Mouse (Mus musculus) testis, adult 2 months (tissue): ENCODE measurements at regions not wholly inside any gene's neighbourhood (a gene's known extent, or its start where the extent isn't known, plus 50 kb on each side); places are given as distances from the start of the nearest gene placed in this dataset.

ENCODE experiments used
- H3K27ac ChIP-seq: fragments of 200-500 bp; 2 replicates; pipeline ENCODE4 v1.5.1; 2012; ENCODE audit warnings: low read depth, low read length; ENCODE audit not compliant: control insufficient read depth, insufficient read depth
- H3K27me3 ChIP-seq: fragments of 200-500 bp; 2 replicates; pipeline ENCODE4 v1.6.1; 2012; ENCODE audit warnings: mild to moderate bottlenecking, low read length, moderate library complexity; ENCODE audit not compliant: control insufficient read depth, insufficient read depth
- H3K36me3 ChIP-seq: fragments of 200-500 bp; 2 replicates; pipeline ENCODE4 v1.6.1; 2012; ENCODE audit warnings: mild to moderate bottlenecking, low read length; ENCODE audit not compliant: control insufficient read depth, insufficient read depth
- H3K4me1 ChIP-seq: fragments of 200-500 bp; 2 replicates; pipeline ENCODE4 v1.6.1; 2012; ENCODE audit warnings: low read length; ENCODE audit not compliant: control insufficient read depth, insufficient read depth
- H3K4me3 ChIP-seq: fragments of 200-500 bp; 2 replicates; pipeline ENCODE4 v1.5.1; 2012; ENCODE audit warnings: low read depth, mild to moderate bottlenecking, low read length, moderate library complexity, mixed read lengths; ENCODE audit not compliant: control insufficient read depth
- CTCF ChIP-seq: fragments of 200-500 bp; IDR thresholded peaks from 2 replicates; pipeline ENCODE4 v1.5.1; 2012; ENCODE audit warnings: low read depth, mild to moderate bottlenecking, inconsistent platforms, low read length, moderate library complexity; ENCODE audit not compliant: control insufficient read depth, insufficient read depth, insufficient replicate concordance
- POLR2A ChIP-seq: fragments of 200-500 bp; IDR thresholded peaks from 2 replicates; pipeline ENCODE4 v1.6.1; 2012; ENCODE audit warnings: low read depth, mild to moderate bottlenecking, inconsistent platforms, low read length, moderate library complexity; ENCODE audit not compliant: control insufficient read depth

DNA sequence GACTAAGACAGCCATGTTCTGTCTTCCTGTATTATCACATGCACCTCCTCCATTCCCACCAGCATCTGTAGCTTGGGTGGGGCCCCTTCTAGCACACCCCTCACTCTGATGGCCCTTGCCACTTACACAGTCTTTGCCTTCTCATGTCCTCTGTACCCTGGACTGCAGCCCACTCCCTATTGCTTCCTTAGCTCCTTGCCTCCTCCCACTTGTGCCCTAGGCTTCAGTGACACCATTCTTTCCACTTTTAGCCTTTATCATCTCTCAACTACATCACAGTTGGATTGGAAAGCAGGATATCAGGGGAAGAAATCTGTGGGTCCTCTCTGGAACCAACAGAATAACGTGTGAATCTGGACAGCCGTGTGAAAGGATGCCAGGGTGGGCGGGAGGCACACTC is 100.4 kb upstream of the Cops8 start:
- no peaks in the 10 kb centered on the region for H3K36me3 ChIP-seq
- no peak overlapping the region for H3K4me3 ChIP-seq
- H3K27me3 ChIP-seq: no peaks in the 10 kb centered on the region
- no peak for TF ChIP-seq CTCF
- TF ChIP-seq POLR2A: no peak
- no peaks in the 10 kb centered on the region for H3K4me1 ChIP-seq
- H3K27ac ChIP-seq: no peak overlapping the region

DNA sequence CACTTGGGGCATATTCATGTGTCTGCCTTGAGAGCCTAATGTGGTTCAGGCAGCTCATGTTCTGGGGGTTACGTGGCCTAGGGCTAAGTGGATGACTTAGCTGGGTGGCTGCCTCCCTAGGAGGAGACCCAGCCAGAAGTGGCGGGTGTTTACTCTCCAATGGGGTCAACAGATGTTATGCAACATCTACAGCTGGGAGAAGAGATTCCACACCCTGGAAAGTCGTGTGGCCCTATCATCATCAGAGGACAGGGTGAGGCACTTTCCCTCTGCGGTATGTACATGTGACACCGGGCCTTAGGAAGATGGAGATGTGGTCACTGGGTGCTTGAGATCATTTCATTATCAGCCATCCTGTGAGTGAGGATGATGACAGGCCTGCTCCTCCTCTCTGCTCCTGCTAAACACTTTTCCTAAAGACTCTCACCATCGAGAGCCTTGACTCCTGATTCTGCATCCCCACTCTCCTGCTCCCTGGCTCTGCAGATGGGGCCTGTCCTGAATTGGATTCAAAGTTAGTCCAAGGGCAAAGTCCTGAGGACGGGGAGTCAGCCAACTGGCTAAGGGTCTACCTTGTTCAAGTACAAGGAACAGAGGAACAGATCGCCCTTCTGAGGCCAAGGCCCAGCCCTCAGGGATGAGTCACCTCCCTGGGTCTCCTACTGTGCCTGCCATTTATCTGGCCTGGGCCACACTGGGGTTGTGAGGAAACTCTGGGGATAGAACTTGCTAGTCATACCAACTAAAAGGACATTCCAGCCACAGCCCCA is 99.8 kb upstream of the Cops8 start:
- no peaks in the 10 kb centered on the region for H3K27me3 ChIP-seq
- no peak for TF ChIP-seq POLR2A
- TF ChIP-seq CTCF: no peak
- no peaks in the 10 kb centered on the region for H3K4me1 ChIP-seq
- no peak overlapping the region for H3K27ac ChIP-seq
- no peaks in the 10 kb centered on the region for H3K36me3 ChIP-seq
- no peak overlapping the region for H3K4me3 ChIP-seq

DNA sequence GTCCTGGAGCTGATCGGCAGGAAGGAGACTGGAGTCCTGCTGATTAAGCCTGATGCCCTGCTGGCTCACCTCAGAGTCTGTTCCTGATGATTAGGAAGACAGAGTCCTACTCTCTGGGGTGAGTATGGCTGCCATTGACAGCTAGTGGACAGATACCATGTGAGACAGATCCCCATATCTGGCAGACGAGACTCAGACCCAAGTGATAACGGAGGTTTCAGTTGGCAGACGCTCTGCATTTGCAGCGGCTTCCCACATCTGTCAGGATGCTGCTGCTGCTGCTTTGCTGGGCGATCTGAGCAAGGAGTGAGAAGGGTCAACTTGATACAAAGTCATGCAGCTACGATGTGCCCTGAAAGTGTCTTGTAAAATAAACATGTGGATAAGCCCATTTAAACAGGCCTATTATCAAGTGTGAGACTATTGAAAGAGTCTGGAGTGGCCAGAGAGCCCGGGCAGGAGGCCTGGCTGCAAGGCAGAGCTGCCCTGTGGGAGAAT is 98.1 kb upstream of the Cops8 start:
- Histone ChIP-seq H3K27me3 (no peaks in the 10 kb centered on the region), H3K4me3 (no peak overlapping the region), H3K36me3 (no peaks in the 10 kb centered on the region), H3K27ac (no peak overlapping the region), H3K4me1 (no peaks in the 10 kb centered on the region)
- TF ChIP-seq CTCF (no peak), POLR2A (no peak)

DNA sequence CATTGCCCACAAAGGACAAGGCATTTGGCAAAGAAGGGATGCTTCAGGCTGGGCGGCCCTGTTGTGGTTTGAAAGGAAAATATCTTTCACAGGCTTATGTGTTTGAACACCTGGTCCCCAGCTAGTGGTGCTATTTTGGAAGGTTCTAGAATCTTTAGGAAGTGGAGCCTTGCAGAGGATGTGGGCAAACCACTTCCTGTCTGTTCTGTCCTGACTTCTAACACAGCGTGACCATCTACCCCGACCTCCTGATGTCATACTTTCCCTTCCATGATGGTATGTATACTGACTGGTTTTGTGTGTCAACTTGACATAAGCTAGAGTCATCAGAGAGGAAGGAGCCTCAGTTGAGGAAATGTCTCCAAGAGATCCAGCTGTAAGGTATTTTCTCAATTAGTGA is 97.2 kb upstream of the Cops8 start:
- Histone ChIP-seq H3K4me3 (no peak overlapping the region), H3K27ac (no peak overlapping the region), H3K36me3 (no peaks in the 10 kb centered on the region), H3K4me1 (no peaks in the 10 kb centered on the region), H3K27me3 (no peaks in the 10 kb centered on the region)
- TF ChIP-seq POLR2A (no peak), CTCF (no peak)

DNA sequence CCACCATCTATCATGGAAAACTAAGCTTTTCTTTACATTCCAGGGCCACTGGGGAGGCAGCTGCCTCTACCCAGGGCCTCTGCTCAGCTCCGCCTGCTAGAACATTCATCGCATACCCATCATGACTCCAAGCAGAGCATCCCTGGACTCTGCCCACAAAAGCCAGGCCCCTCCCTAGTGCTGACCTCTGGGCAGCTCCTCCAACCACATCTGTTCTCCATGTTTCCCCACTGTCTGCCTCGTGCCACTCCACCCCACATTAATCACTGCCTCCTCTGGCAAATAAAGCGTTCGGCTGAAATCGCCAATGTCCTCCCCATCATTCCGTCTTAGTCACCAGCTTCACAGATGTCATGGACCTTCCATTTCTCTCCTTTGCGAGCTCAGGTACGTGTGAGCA is 96.2 kb upstream of the Cops8 start:
- TF ChIP-seq CTCF: no peak
- no peak for TF ChIP-seq POLR2A
- H3K27me3 ChIP-seq: no peaks in the 10 kb centered on the region
- H3K4me1 ChIP-seq: no peaks in the 10 kb centered on the region
- H3K36me3 ChIP-seq: no peaks in the 10 kb centered on the region
- no peak overlapping the region for H3K27ac ChIP-seq
- H3K4me3 ChIP-seq: no peak overlapping the region

DNA sequence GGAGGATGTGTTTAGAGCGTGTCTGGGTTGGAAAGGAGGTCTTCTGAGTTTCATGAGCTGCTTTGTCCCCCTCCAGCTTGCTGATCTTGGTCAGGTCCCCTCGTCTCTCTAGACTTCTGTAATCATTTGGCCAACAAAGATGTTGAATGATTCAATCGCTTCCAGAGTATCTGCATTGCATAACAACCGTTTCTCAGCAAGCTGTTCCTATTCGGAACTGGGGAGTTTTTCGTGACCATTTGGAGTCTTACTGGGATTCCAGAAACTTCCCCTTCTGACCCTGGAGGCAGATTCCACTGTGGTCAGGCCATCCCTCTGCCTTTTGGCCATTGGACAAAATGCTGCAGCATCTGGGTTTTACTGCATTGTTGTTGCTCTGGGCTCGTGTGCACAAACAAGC is 93.4 kb upstream of the Cops8 start:
- TF ChIP-seq CTCF: no peak
- no peak for TF ChIP-seq POLR2A
- Histone ChIP-seq H3K4me1 (no peaks in the 10 kb centered on the region), H3K4me3 (no peak overlapping the region), H3K27me3 (no peaks in the 10 kb centered on the region), H3K27ac (no peak overlapping the region), H3K36me3 (no peaks in the 10 kb centered on the region)

DNA sequence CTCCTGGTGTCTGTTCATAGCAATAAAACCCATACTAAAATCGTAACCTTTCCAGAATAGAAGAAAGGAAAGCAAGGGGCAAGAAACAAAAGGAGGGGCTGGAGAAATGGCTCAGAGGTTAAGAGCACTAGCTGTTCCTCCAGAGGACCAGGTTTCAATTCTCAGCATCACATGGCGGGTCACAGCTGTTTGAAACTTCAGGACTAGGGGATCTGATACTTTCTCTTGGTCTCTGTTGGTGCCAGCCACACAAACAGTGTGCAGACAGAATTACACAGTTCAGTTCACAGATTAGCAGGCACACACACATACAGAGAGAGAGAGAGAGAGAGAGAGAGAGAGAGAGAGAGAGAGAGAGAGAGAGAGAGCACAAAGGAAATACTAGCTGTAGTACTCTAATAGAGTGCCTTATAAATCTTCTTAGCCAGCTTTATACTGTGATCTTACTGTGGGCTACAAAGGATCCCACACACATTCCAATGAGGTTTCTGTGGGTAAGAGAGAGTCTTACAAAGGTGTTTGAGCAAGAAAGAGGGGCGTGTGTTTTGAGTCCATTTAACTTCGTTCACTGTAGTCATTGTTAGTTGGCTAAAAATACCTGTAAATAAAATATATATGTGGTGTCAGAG is 89.2 kb upstream of the Cops8 start:
- Histone ChIP-seq H3K27ac (no peak overlapping the region), H3K27me3 (no peaks in the 10 kb centered on the region), H3K4me1 (no peaks in the 10 kb centered on the region), H3K36me3 (no peaks in the 10 kb centered on the region), H3K4me3 (no peak overlapping the region)
- TF ChIP-seq POLR2A: no peak
- no peak for TF ChIP-seq CTCF
